Mouse (Mus musculus): Measurements from ENCODE around the gene Kpna3. TPM values are rescaled to one million over a fixed set of nuclear protein-coding genes. Genes with fewer than 3 reads are reported as not detected.

Kpna3 gene
- polyA plus RNA-seq, 1 experiment from 2014 or later, result 88.0 TPM

GRCm38 (mm10) chr14:61360981-61361511, 78.6 kb downstream of the Kpna3 start:
- ATAC-seq, result no peak
- no peaks in the 10 kb centered on the region for H3K9me3 ChIP-seq (ENCODE audit: control insufficient read depth, low read length)
- H3K9ac ChIP-seq (replicated peaks; ENCODE audit: low read depth, low read length), result no peak overlapping the region; the same call in 1 of the 2 replicates
- peaks cover 7% of the 10 kb centered on the region for H3K4me1 ChIP-seq (replicated peaks; ENCODE audit: control insufficient read depth, insufficient read depth, low read length)
- H3K36me3 ChIP-seq (ENCODE audit: control insufficient read depth, insufficient read depth), result no peaks in the 10 kb centered on the region; the same call in 1 of the 2 replicates
- no peaks in the 10 kb centered on the region for H3K27me3 ChIP-seq (replicated peaks; ENCODE audit: control insufficient read depth, insufficient read depth, low read length)
- H3K4me2 ChIP-seq (ENCODE audit: low read length), result peak overlapping the region; percentile 64
- no peak overlapping the region for H3K4me3 ChIP-seq (replicated peaks; ENCODE audit: low read length)
- no peak overlapping the region for H3K27ac ChIP-seq (ENCODE audit: low read length)
- 65% methylated on average over 3 of the region's 3 CpGs for WGBS

- H3K27me3 ChIP-seq (replicated peaks; ENCODE audit: control insufficient read depth, insufficient read depth, low read length), result no peaks in the 10 kb centered on the region
- under 1% methylated on average over 40 of the region's 40 CpGs for WGBS
- no peaks in the 10 kb centered on the region for H3K9me3 ChIP-seq (ENCODE audit: control insufficient read depth, low read length)
- H3K4me2 ChIP-seq (ENCODE audit: low read length), result peak within 1 kb of the TSS; percentile 64
- no peaks in the 10 kb centered on the region; the same call in 1 of the 2 replicates for H3K36me3 ChIP-seq (ENCODE audit: control insufficient read depth, insufficient read depth)
- ATAC-seq, result peak; percentile 97
- peak within 1 kb of the TSS; percentile 68 for H3K4me3 ChIP-seq (replicated peaks; ENCODE audit: low read length)
- H3K27ac ChIP-seq (ENCODE audit: low read length), result peak within 1 kb of the TSS; percentile 83
- peaks cover 7% of the 10 kb centered on the region for H3K4me1 ChIP-seq (replicated peaks; ENCODE audit: control insufficient read depth, insufficient read depth, low read length)
- peak within 1 kb of the TSS; percentile 80 for H3K9ac ChIP-seq (replicated peaks; ENCODE audit: low read depth, low read length)
Measured at GRCm38 (mm10) chr14:61360131-61360980, 79.3 kb downstream of the Kpna3 start, which contains the start of gene Ebpl. Gene Ebpl, minus strand, starts transcription at chr14:61360439.

GRCm38 (mm10) chr14:61354251-61355235, 85.1 kb downstream of the Kpna3 start:
- Histone ChIP-seq H3K4me3 (replicated peaks; ENCODE audit: low read length) (no peak overlapping the region), H3K36me3 (ENCODE audit: control insufficient read depth, insufficient read depth) (no peaks in the 10 kb centered on the region), H3K4me2 (ENCODE audit: low read length) (no peak overlapping the region), H3K27ac (ENCODE audit: low read length) (no peak overlapping the region), H3K27me3 (replicated peaks; ENCODE audit: control insufficient read depth, insufficient read depth, low read length) (no peaks in the 10 kb centered on the region), H3K4me1 (replicated peaks; ENCODE audit: control insufficient read depth, insufficient read depth, low read length) (no peaks in the 10 kb centered on the region), H3K9me3 (ENCODE audit: control insufficient read depth, low read length) (no peaks in the 10 kb centered on the region), H3K9ac (replicated peaks; ENCODE audit: low read depth, low read length) (no peak overlapping the region)
- ATAC-seq, result no peak
- WGBS, result 84% methylated on average over 10 of the region's 10 CpGs

- Histone ChIP-seq H3K4me1 (replicated peaks; ENCODE audit: control insufficient read depth, insufficient read depth, low read length) (0 out of 2 replicates have a peak, but pooled peaks cover 2% of the 10 kb centered on the region), H3K27ac (ENCODE audit: low read length) (no peak overlapping the region), H3K27me3 (replicated peaks; ENCODE audit: control insufficient read depth, insufficient read depth, low read length) (no peaks in the 10 kb centered on the region), H3K36me3 (ENCODE audit: control insufficient read depth, insufficient read depth) (no peaks in the 10 kb centered on the region), H3K9me3 (ENCODE audit: control insufficient read depth, low read length) (no peaks in the 10 kb centered on the region), H3K4me3 (replicated peaks; ENCODE audit: low read length) (no peak overlapping the region), H3K4me2 (ENCODE audit: low read length) (no peak overlapping the region), H3K9ac (replicated peaks; ENCODE audit: low read depth, low read length) (no peak overlapping the region)
- 78% methylated on average over 6 of the region's 6 CpGs for WGBS
- no peak for ATAC-seq
Measured at GRCm38 (mm10) chr14:61350808-61351207, 88.9 kb downstream of the Kpna3 start.

- no peak for ATAC-seq
Measured at GRCm38 (mm10) chr14:61349876-61350275, 89.8 kb downstream of the Kpna3 start.

GRCm38 (mm10) chr14:61346827-61347698, 92.6 kb downstream of the Kpna3 start:
- WGBS, result 21% methylated on average over 10 of the region's 10 CpGs
- H3K27ac ChIP-seq (ENCODE audit: low read length), result peak overlapping the region; percentile 64

More at GRCm38 (mm10) chr14:61349876-61350275, 89.8 kb downstream of the Kpna3 start:
- Histone ChIP-seq H3K4me3 (replicated peaks; ENCODE audit: low read length) (no peak overlapping the region), H3K27ac (ENCODE audit: low read length) (no peak overlapping the region), H3K4me1 (replicated peaks; ENCODE audit: control insufficient read depth, insufficient read depth, low read length) (0 out of 2 replicates have a peak, but pooled peaks cover 2% of the 10 kb centered on the region), H3K36me3 (ENCODE audit: control insufficient read depth, insufficient read depth) (no peaks in the 10 kb centered on the region), H3K9ac (replicated peaks; ENCODE audit: low read depth, low read length) (no peak overlapping the region), H3K27me3 (replicated peaks; ENCODE audit: control insufficient read depth, insufficient read depth, low read length) (no peaks in the 10 kb centered on the region), H3K9me3 (ENCODE audit: control insufficient read depth, low read length) (no peaks in the 10 kb centered on the region), H3K4me2 (ENCODE audit: low read length) (no peak overlapping the region)
- 89% methylated on average over 4 of the region's 4 CpGs for WGBS

GRCm38 (mm10) chr14:61344590-61344989, 95.1 kb downstream of the Kpna3 start:
- Histone ChIP-seq H3K27me3 (replicated peaks; ENCODE audit: control insufficient read depth, insufficient read depth, low read length) (no peaks in the 10 kb centered on the region), H3K9ac (replicated peaks; ENCODE audit: low read depth, low read length) (no peak overlapping the region), H3K4me3 (replicated peaks; ENCODE audit: low read length) (no peak overlapping the region), H3K4me1 (replicated peaks; ENCODE audit: control insufficient read depth, insufficient read depth, low read length) (0 out of 2 replicates have a peak, but pooled peaks cover 2% of the 10 kb centered on the region), H3K9me3 (ENCODE audit: control insufficient read depth, low read length) (no peaks in the 10 kb centered on the region), H3K4me2 (ENCODE audit: low read length) (no peak overlapping the region), H3K36me3 (ENCODE audit: control insufficient read depth, insufficient read depth) (no peaks in the 10 kb centered on the region), H3K27ac (ENCODE audit: low read length) (no peak overlapping the region)
- WGBS, result 80% methylated on average over 5 of the region's 5 CpGs
- ATAC-seq, result no peak

More at GRCm38 (mm10) chr14:61346827-61347698, 92.6 kb downstream of the Kpna3 start:
- H3K4me2 ChIP-seq (ENCODE audit: low read length), result peak overlapping the region; percentile 12
- no peaks in the 10 kb centered on the region for H3K27me3 ChIP-seq (replicated peaks; ENCODE audit: control insufficient read depth, insufficient read depth, low read length)
- peak; percentile 97 for ATAC-seq
- H3K4me1 ChIP-seq (replicated peaks; ENCODE audit: control insufficient read depth, insufficient read depth, low read length), result 0 out of 2 replicates have a peak, but pooled peaks cover 2% of the 10 kb centered on the region
- no peak overlapping the region for H3K9ac ChIP-seq (replicated peaks; ENCODE audit: low read depth, low read length)
- no peaks in the 10 kb centered on the region for H3K36me3 ChIP-seq (ENCODE audit: control insufficient read depth, insufficient read depth)
- no peaks in the 10 kb centered on the region for H3K9me3 ChIP-seq (ENCODE audit: control insufficient read depth, low read length)
- no peak overlapping the region for H3K4me3 ChIP-seq (replicated peaks; ENCODE audit: low read length)

GRCm38 (mm10) chr14:61339381-61339780, 100.3 kb downstream of the Kpna3 start:
- no peaks in the 10 kb centered on the region for H3K36me3 ChIP-seq (ENCODE audit: control insufficient read depth, insufficient read depth)
- H3K4me3 ChIP-seq (replicated peaks; ENCODE audit: low read length), result no peak overlapping the region
- H3K27me3 ChIP-seq (replicated peaks; ENCODE audit: control insufficient read depth, insufficient read depth, low read length), result no peaks in the 10 kb centered on the region
- no peak overlapping the region for H3K9ac ChIP-seq (replicated peaks; ENCODE audit: low read depth, low read length)
- no peak overlapping the region for H3K4me2 ChIP-seq (ENCODE audit: low read length)
- no peaks in the 10 kb centered on the region for H3K4me1 ChIP-seq (replicated peaks; ENCODE audit: control insufficient read depth, insufficient read depth, low read length)
- ATAC-seq, result no peak
- WGBS, result 87% methylated on average over 4 of the region's 4 CpGs
- no peak overlapping the region for H3K27ac ChIP-seq (ENCODE audit: low read length)
- no peaks in the 10 kb centered on the region for H3K9me3 ChIP-seq (ENCODE audit: control insufficient read depth, low read length)
